Mouse (Mus musculus) macrophage (primary cell): ENCODE measurements around the gene Fam171a2. TPM values are rescaled to one million over a fixed set of nuclear protein-coding genes. Genes with fewer than 3 reads are reported as not detected.
"Not testable (repeated sequence)": the region's sequence is repeated elsewhere in the genome, so short reads cannot be mapped to it uniquely, and the experiment has no call there.

Experiments used
- H3K27ac ChIP-seq: fragments of 350-480 bp; formaldehyde crosslinking; 2 replicates; pipeline ENCODE4 v1.9.0; 2021
- H3K36me3 ChIP-seq: fragments of 350-480 bp; formaldehyde crosslinking; 2 replicates; pipeline ENCODE4 v1.9.0; 2021; ENCODE audit errors: inconsistent target
- H3K4me3 ChIP-seq: fragments of 350-480 bp; formaldehyde crosslinking; 2 replicates; pipeline ENCODE4 v1.9.0; 2021; ENCODE audit errors: inconsistent target
- H3K79me2 ChIP-seq: fragments of 350-480 bp; formaldehyde crosslinking; 2 replicates; pipeline ENCODE4 v1.9.0; 2021; ENCODE audit errors: inconsistent target
- WGBS: methylation state at CpG from one replicate; pipeline ENCODE4 v1.1.7; 2026; ENCODE audit warnings: inconsistent platforms; ENCODE audit not compliant: missing documents; 5-methylcytosine and 5-hydroxymethylcytosine counted together
- polyA plus RNA-seq: library from polyadenylated mRNA; stranded (reverse); fragments of 250-400 nt; gene quantifications from 3 replicates; pipeline ENCODE4 v1.2.4, GENCODE M21; 2018; ENCODE audit warnings: inconsistent platforms

Gene Fam171a2
- polyA plus RNA-seq, 1 experiment from 2014 or later, result not detected

DNA sequence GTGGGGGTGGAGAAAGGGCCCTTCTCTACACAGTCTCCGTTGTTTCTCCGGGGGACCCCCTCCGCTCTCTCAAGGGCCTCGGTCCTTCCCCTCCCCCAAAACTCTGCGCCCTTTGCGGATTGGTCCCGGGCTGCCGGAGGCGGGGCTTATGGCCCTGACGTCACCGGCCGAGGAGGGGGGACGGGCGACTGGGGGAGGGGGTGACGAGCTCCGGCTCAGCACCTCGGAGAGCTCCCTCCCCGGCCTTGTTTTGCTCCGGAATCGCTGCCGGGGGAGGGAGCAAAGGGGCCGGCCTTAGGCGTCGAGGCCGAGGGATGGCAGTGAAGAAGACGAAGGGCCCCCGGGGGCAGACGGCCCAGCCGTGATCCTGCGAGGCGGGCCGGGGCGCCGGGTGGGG is 54.2 kb downstream of the Fam171a2 start, which contains the start of gene Rundc3a:
Gene Rundc3a, plus strand, starts transcription at position 166 of the 397 bp plus-strand sequence.
- no peaks in the 10 kb centered on the region for H3K79me2 ChIP-seq
- no peaks in the 10 kb centered on the region for H3K36me3 ChIP-seq
- no peak within 1 kb of the TSS for H3K4me3 ChIP-seq
- 3% methylated on average over 34 of the region's 34 CpGs for WGBS
- H3K27ac ChIP-seq, result no peak within 1 kb of the TSS

DNA sequence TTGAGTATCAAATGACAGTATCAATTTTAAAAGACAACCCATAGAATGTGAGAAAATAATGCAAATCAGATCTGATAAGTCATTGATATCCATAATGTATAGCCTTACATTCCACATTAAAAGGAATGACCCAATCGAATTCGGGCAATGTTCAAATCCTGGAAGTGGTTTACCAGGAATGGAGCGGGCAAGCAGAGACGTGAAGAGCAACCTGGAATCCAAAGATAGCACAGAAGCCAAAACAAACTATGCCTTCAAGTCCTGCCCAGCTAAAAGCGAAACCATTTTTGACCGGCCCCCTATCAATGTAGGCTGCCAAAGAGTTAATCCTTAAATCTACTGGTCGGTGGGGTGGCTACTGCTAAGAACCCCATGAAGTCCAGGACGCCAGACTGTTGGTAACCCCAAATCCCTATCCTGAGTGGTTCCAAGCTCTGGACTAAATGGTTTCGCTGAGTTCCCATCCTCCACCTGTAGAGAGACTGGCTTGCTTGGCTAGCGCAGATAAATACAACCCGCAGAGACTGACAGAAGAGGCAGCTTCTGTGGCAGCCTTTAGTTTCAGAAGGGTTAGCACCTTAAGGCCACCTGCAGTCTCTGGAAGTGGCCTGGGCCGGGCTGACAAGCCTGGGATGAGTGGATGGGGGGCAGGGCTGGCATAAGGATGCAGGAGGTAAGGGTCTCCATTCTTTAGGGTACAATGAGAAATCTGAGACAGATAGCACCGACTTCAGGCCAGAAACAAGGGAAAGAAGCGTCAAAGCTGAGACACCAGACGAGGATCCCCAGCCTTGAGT is 54.8 kb downstream of the Fam171a2 start:
- WGBS, result 21% methylated on average over 15 of the region's 15 CpGs
- no peaks in the 10 kb centered on the region for H3K36me3 ChIP-seq
- no peak overlapping the region for H3K4me3 ChIP-seq
- H3K79me2 ChIP-seq, result no peaks in the 10 kb centered on the region
- H3K27ac ChIP-seq, result no peak overlapping the region

DNA sequence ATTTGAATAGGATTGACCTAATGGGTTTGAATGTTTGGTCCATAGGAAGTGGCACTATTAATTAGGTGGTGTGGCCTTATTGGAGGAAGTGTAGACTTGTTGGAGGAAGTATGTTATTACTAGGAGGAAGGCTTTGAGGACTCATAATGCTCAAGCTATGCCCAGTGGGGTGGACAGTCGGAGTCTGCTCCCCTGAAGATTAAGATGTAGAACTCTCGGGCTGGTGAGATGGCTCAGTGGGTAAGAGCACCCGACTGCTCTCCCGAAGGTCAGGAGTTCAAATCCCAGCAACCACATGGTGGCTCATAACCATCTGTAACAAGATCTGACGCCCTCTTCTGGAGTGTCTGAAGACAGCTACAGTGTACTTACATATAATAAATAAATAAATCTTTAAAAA is 58.0 kb downstream of the Fam171a2 start:
- not testable (repeated sequence) for H3K27ac ChIP-seq, H3K36me3 ChIP-seq, H3K4me3 ChIP-seq, H3K79me2 ChIP-seq
- WGBS, result 87% methylated on average over 4 of the region's 5 CpGs

Other genes starting within 250 kb of the Fam171a2 start
- 31.9 to 58.0 TPM (median 47.9 TPM) in 3 replicates for gene Hdac5, start 217.5 kb downstream of the Fam171a2 start, polyA plus RNA-seq
- gene BC030867, start 198.8 kb downstream of the Fam171a2 start, polyA plus RNA-seq, result 0.22 to 4.2 TPM (median 1.5 TPM) in 3 replicates
- gene Asb16, start 178.9 kb downstream of the Fam171a2 start, polyA plus RNA-seq, result not detected in 3 replicates
- gene Tmub2, start 162.8 kb downstream of the Fam171a2 start, polyA plus RNA-seq, result 30.1 to 47.5 TPM (median 30.9 TPM) in 3 replicates
- gene Atxn7l3, start 151.1 kb downstream of the Fam171a2 start, polyA plus RNA-seq, result 14.9 to 36.0 TPM (median 29.4 TPM) in 3 replicates
- gene Ubtf, start 127.9 kb downstream of the Fam171a2 start, polyA plus RNA-seq, result 44.6 to 66.0 TPM (median 62.1 TPM) in 3 replicates
- not detected in 3 replicates for gene Slc4a1, start 81.5 kb downstream of the Fam171a2 start, polyA plus RNA-seq
- gene Rundc3a, start 54.3 kb downstream of the Fam171a2 start, polyA plus RNA-seq, result 0.12 to 1.0 TPM (median 0.30 TPM) in 3 replicates
- 110 to 131 TPM (median 120 TPM) in 3 replicates for gene Slc25a39, start 39.7 kb downstream of the Fam171a2 start, polyA plus RNA-seq
- 2,366 to 2,992 TPM (median 2,461 TPM) in 3 replicates for gene Grn, start 17.4 kb downstream of the Fam171a2 start, polyA plus RNA-seq
- 0.73 to 0.90 TPM (median 0.79 TPM) in 3 replicates for gene Itga2b, start 22.4 kb upstream of the Fam171a2 start, polyA plus RNA-seq
- gene Gpatch8, start 108.7 kb upstream of the Fam171a2 start, polyA plus RNA-seq, result 14.4 to 21.0 TPM (median 17.4 TPM) in 3 replicates
- gene Gm11627, start 131.8 kb upstream of the Fam171a2 start, polyA plus RNA-seq, result not detected in 3 replicates
- gene Fzd2, start 156.7 kb upstream of the Fam171a2 start, polyA plus RNA-seq, result not detected in 3 replicates
- gene Meioc, start 216.0 kb upstream of the Fam171a2 start, polyA plus RNA-seq, result not detected in 3 replicates